Mouse (Mus musculus): ENCODE measurements around the gene Ubiad1. TPM values are rescaled to one million over a fixed set of nuclear protein-coding genes. Genes with fewer than 3 reads are reported as not detected.

Gene Ubiad1
- total and polyA plus RNA-seq, 2 experiments from 2014 or later = 12.8 to 22.2 TPM

GRCm38 (mm10) chr4:148473496-148473895 is 28.9 kb upstream of the Ubiad1 start:
- H3K9me3 ChIP-seq (ENCODE audit: low read length) = no peaks in the 10 kb centered on the region
- ATAC-seq (no peak), DNase-seq (ENCODE audit: low spot score) (no peak)
- WGBS = 72% methylated on average over 5 of the region's 5 CpGs
- peaks cover 78% of the 10 kb centered on the region for H3K36me3 ChIP-seq (ENCODE audit: insufficient read depth, low read length)
- H3K4me3 ChIP-seq (ENCODE audit: low read length) = no peak overlapping the region
- H3K27me3 ChIP-seq (ENCODE audit: insufficient read depth, low read length) = no peaks in the 10 kb centered on the region
- no peak overlapping the region for H3K9ac ChIP-seq (replicated peaks; ENCODE audit: low read length)
- no peak overlapping the region for H3K4me2 ChIP-seq (ENCODE audit: low read depth, low read length)
- no peak overlapping the region for H3K27ac ChIP-seq
- H3K4me1 ChIP-seq (ENCODE audit: insufficient read depth, low read length) = no peaks in the 10 kb centered on the region
- TF ChIP-seq CTCF (IDR thresholded peaks at IDR 0.05; ENCODE audit: low read depth) = no peak

GRCm38 (mm10) chr4:148472436-148473174 is 28.0 kb upstream of the Ubiad1 start:
- 94% methylated on average over 8 of the region's 8 CpGs for WGBS
- DNase-seq (ENCODE audit: low spot score) (no peak), ATAC-seq (no peak)
- Histone ChIP-seq H3K4me1 (ENCODE audit: insufficient read depth, low read length) (no peaks in the 10 kb centered on the region), H3K4me2 (ENCODE audit: low read depth, low read length) (no peak overlapping the region), H3K27me3 (ENCODE audit: insufficient read depth, low read length) (no peaks in the 10 kb centered on the region), H3K4me3 (ENCODE audit: low read length) (no peak overlapping the region), H3K9me3 (ENCODE audit: low read length) (no peaks in the 10 kb centered on the region), H3K36me3 (ENCODE audit: insufficient read depth, low read length) (peaks cover 81% of the 10 kb centered on the region), H3K27ac (no peak overlapping the region), H3K9ac (replicated peaks; ENCODE audit: low read length) (no peak overlapping the region)
- no peak for TF ChIP-seq CTCF (IDR thresholded peaks at IDR 0.05; ENCODE audit: low read depth)

GRCm38 (mm10) chr4:148471363-148471806 is 26.8 kb upstream of the Ubiad1 start:
- Histone ChIP-seq H3K27ac (no peak overlapping the region), H3K4me3 (ENCODE audit: low read length) (no peak overlapping the region), H3K36me3 (ENCODE audit: insufficient read depth, low read length) (peaks cover 73% of the 10 kb centered on the region), H3K27me3 (ENCODE audit: insufficient read depth, low read length) (no peaks in the 10 kb centered on the region), H3K4me2 (ENCODE audit: low read depth, low read length) (no peak overlapping the region), H3K4me1 (ENCODE audit: insufficient read depth, low read length) (no peaks in the 10 kb centered on the region), H3K9me3 (ENCODE audit: low read length) (no peaks in the 10 kb centered on the region), H3K9ac (replicated peaks; ENCODE audit: low read length) (no peak overlapping the region)
- 62% methylated on average over 10 of the region's 10 CpGs for WGBS
- DNase-seq (ENCODE audit: low spot score) = no peak
- no peak for ATAC-seq
- no peak for TF ChIP-seq CTCF (IDR thresholded peaks at IDR 0.05; ENCODE audit: low read depth)

- H3K4me1 ChIP-seq (ENCODE audit: insufficient read depth, low read length) = no peaks in the 10 kb centered on the region
- WGBS = 89% methylated on average over 11 of the region's 11 CpGs
- ATAC-seq (no peak), DNase-seq (ENCODE audit: low spot score) (no peak)
- H3K36me3 ChIP-seq (ENCODE audit: insufficient read depth, low read length) = peaks cover 79% of the 10 kb centered on the region
- no peaks in the 10 kb centered on the region for H3K9me3 ChIP-seq (ENCODE audit: low read length)
- no peak overlapping the region for H3K4me3 ChIP-seq (ENCODE audit: low read length)
- no peak for TF ChIP-seq CTCF (IDR thresholded peaks at IDR 0.05; ENCODE audit: low read depth)
- H3K4me2 ChIP-seq (ENCODE audit: low read depth, low read length) = no peak overlapping the region
- H3K27me3 ChIP-seq (ENCODE audit: insufficient read depth, low read length) = no peaks in the 10 kb centered on the region
- no peak overlapping the region for H3K27ac ChIP-seq
- no peak overlapping the region for H3K9ac ChIP-seq (replicated peaks; ENCODE audit: low read length)
Observed at GRCm38 (mm10) chr4:148469487-148470252, 25.1 kb upstream of the Ubiad1 start.

- H3K9ac ChIP-seq (replicated peaks; ENCODE audit: low read length) = no peak overlapping the region
- H3K4me1 ChIP-seq (ENCODE audit: insufficient read depth, low read length) = no peaks in the 10 kb centered on the region
- DNase-seq (ENCODE audit: low spot score) (no peak), ATAC-seq (no peak)
- peaks cover 87% of the 10 kb centered on the region for H3K36me3 ChIP-seq (ENCODE audit: insufficient read depth, low read length)
- 94% methylated on average over 10 of the region's 10 CpGs for WGBS
- no peak overlapping the region for H3K4me2 ChIP-seq (ENCODE audit: low read depth, low read length)
- no peak for TF ChIP-seq CTCF (IDR thresholded peaks at IDR 0.05; ENCODE audit: low read depth)
- H3K4me3 ChIP-seq (ENCODE audit: low read length) = no peak overlapping the region
- no peaks in the 10 kb centered on the region for H3K9me3 ChIP-seq (ENCODE audit: low read length)
- H3K27me3 ChIP-seq (ENCODE audit: insufficient read depth, low read length) = no peaks in the 10 kb centered on the region
- no peak overlapping the region for H3K27ac ChIP-seq
Observed at GRCm38 (mm10) chr4:148468396-148468795, 23.8 kb upstream of the Ubiad1 start.

GRCm38 (mm10) chr4:148466511-148467079 is 22.0 kb upstream of the Ubiad1 start:
- Histone ChIP-seq H3K36me3 (ENCODE audit: insufficient read depth, low read length) (peaks cover 86% of the 10 kb centered on the region), H3K4me1 (ENCODE audit: insufficient read depth, low read length) (no peaks in the 10 kb centered on the region), H3K4me2 (ENCODE audit: low read depth, low read length) (no peak overlapping the region), H3K27ac (no peak overlapping the region), H3K9me3 (ENCODE audit: low read length) (no peaks in the 10 kb centered on the region), H3K9ac (replicated peaks; ENCODE audit: low read length) (no peak overlapping the region), H3K4me3 (ENCODE audit: low read length) (no peak overlapping the region), H3K27me3 (ENCODE audit: insufficient read depth, low read length) (no peaks in the 10 kb centered on the region)
- no peak for DNase-seq (ENCODE audit: low spot score)
- no peak for TF ChIP-seq CTCF (IDR thresholded peaks at IDR 0.05; ENCODE audit: low read depth)
- no peak for ATAC-seq
- WGBS = 90% methylated on average over 5 of the region's 5 CpGs

Data from hindbrain, postnatal 0 days (tissue).